Mouse (Mus musculus) midbrain, embryonic 16.5 days (tissue): ENCODE measurements around the gene Ranbp1. TPM values are rescaled to one million over a fixed set of nuclear protein-coding genes. Genes with fewer than 3 reads are reported as not detected.

Experiments used
- ATAC-seq: fragments of 200-750 bp; cut with Nextera tagmentation; 2 replicates; pipeline ENCODE4 v1.8.0; 2017; ENCODE audit warnings: moderate TSS enrichment
- H3K27ac ChIP-seq: fragments of 300-500 bp; sonication (generic); 2 replicates; pipeline ENCODE4 v1.5.1; 2014; ENCODE audit warnings: mild to moderate bottlenecking, low read length, mixed read lengths
- H3K27me3 ChIP-seq: fragments of 300-500 bp; sonication (generic); 2 replicates; pipeline ENCODE4 v1.6.1; 2014; ENCODE audit warnings: low read depth, low read length, mixed read lengths; ENCODE audit not compliant: control insufficient read depth, insufficient read depth
- H3K36me3 ChIP-seq: fragments of 300-500 bp; sonication (generic); 2 replicates; pipeline ENCODE4 v1.6.1; 2014; ENCODE audit warnings: mild to moderate bottlenecking, low read length, moderate library complexity, mixed read lengths; ENCODE audit not compliant: control insufficient read depth, insufficient read depth
- H3K4me1 ChIP-seq: fragments of 300-500 bp; sonication (generic); 2 replicates; pipeline ENCODE4 v1.6.1; 2014; ENCODE audit warnings: mild to moderate bottlenecking, low read length, mixed read lengths; ENCODE audit not compliant: control insufficient read depth, insufficient read depth
- H3K4me2 ChIP-seq: fragments of 300-500 bp; sonication (generic); 2 replicates; pipeline ENCODE4 v1.6.1; 2014; ENCODE audit warnings: mild to moderate bottlenecking, low read length, mixed read lengths
- H3K4me3 ChIP-seq: fragments of 300-500 bp; sonication (generic); 2 replicates; pipeline ENCODE4 v1.5.1; 2014; ENCODE audit warnings: low read depth, mild to moderate bottlenecking, low read length, moderate library complexity, mixed read lengths
- H3K9ac ChIP-seq: fragments of 300-500 bp; sonication (generic); 2 replicates; pipeline ENCODE4 v1.6.1; 2014; ENCODE audit warnings: low read depth, low read length, mixed read lengths
- H3K9me3 ChIP-seq: fragments of 300-500 bp; sonication (generic); replicated peaks from 2 replicates; pipeline ENCODE4 v1.6.1; 2014; ENCODE audit warnings: mild to moderate bottlenecking, low read length, mixed read lengths; ENCODE audit not compliant: control insufficient read depth, poor library complexity, severe bottlenecking
- WGBS: fragments of 180-500 bp; shearing (Covaris S2); extraction: QIAGEN DNeasy Blood & Tissue Kit; methylation state at CpG from one replicate; pipeline ENCODE4 v1.1.7; 2014; 5-methylcytosine and 5-hydroxymethylcytosine counted together
- polyA plus RNA-seq: library from polyadenylated mRNA; unstranded; fragments of >200 nt; fragmentation: Nextera tagmentation; extraction: Ambion mirVana; gene quantifications from 2 replicates; pipeline ENCODE4 v1.2.1, GENCODE M21; 2015

Gene Ranbp1
- polyA plus RNA-seq, 1 experiment from 2014 or later: 359 TPM

DNA sequence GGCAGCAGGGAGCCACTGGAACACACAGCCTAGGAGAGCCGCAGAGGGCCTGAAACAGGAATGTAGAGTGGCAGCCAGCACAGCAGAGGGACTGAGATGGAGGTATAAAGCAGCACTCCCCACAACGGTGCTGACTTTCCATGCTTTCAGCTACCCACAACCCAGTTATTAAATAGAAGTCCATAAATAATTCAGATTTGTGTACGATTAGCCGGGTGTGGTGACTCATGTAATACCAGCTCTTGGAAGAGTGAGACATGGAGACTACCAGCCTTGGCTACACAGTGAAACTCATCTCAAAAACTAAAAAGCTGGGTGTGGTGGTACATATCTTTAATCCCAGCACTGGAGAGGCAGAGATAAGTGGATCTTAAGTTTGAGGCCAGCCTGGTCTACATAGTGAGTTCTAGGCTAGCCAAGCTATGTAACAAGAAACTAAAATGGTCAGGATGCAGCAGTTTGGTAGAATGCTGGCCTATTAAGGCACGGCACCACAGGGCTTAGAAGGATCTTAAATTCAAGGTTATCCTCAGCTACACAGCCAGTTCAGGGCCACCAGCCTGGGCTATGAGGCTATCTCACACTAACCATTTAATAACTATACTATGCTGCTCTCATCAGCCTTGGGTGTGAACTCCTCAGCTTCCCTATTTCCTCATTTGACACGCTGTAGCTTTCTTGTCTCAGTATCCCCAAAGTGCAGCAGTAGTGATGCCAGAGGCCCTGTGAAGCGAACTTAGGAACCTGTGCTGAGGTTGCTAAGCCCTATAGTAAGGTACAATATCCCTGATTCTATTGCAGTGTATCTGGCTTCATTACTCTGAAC lies 11.6 kb downstream of the Ranbp1 start:
- peak overlapping the region; percentile 84; the same call in 1 of the 2 replicates for H3K9ac ChIP-seq
- ATAC-seq: no peak
- peaks cover 22% of the 10 kb centered on the region for H3K36me3 ChIP-seq
- 70% methylated on average over 7 of the region's 7 CpGs for WGBS
- peaks cover 22% of the 10 kb centered on the region for H3K4me1 ChIP-seq
- no peak overlapping the region for H3K27ac ChIP-seq
- no peaks in the 10 kb centered on the region for H3K27me3 ChIP-seq
- H3K9me3 ChIP-seq: no peaks in the 10 kb centered on the region
- no peak overlapping the region for H3K4me2 ChIP-seq
- no peak overlapping the region for H3K4me3 ChIP-seq

DNA sequence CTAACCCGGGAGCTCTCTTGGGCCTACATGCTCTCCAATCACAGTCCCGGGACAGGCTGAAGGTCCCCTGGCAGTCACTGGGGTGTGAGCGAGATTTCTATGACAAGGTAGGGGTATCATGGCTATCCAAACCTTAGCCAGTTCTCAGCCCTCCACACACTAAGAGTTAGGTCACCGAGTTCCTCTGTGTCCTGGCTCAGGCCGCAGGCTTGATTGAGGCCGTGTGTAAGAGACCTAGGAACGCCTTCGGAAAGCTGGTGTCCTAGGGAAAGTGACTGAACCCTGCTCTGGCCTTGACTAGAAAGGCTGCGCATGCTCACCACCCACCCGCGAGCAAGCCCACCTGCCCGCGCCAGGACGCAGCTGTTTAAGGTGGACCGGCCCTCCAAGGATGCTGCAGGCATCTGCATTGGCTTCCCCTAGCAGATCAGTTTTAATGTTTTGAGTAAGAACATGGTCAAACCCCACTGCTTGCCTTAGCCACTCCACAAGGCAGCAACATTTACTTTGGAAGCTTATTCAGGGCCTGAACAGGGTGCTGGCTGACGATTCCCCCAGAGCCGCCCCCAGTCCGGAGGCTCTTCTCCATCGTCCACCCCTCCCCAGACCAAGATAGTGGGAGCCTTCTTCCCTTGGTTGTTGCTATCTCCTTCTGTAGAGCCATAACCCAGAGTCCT lies 13.0 kb downstream of the Ranbp1 start:
- WGBS: 2% methylated on average over 19 of the region's 19 CpGs
- peak; percentile 92 for ATAC-seq
- peaks cover 22% of the 10 kb centered on the region for H3K4me1 ChIP-seq

DNA sequence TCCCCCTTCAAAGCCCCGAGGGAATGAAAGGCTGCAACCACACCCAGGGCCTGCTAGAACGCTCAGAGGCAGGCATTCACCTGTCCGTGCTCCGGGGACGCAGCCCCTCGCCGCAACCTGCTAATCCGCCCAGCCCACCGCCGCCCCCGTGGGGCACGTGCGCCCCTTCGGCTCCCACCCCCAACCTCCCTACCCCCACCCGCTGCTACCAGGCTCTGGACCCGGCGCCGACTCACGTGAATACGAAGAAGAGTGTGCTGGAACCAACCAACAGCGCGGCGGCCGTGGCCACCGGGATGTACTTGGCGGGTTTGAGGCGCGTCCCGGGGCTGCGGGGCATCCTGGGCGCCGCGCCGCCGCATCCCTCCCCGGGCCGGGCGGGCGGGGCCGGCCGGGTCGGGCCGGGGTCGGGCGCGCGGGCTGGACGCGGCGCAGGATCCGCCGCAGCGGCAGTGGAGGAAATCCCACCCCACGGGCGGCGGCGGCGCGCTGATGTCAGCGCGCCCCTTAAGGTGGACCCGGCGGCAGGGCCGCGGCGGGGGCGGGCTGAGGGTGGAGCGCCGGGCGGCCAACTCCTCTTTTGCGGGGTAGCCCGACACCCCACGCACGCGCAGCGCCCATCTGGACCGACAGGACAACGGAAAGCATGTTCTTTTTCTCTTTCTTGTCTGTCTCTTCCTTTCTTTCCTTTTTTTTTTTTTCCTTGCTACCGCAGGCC lies 13.7 kb downstream of the Ranbp1 start, which contains the start of gene Zdhhc8:
Zdhhc8 (minus strand) TSS at position 466 of the 718 bp plus-strand sequence.
- peak; percentile 88 for ATAC-seq
- H3K27me3 ChIP-seq: no peaks in the 10 kb centered on the region
- peak within 1 kb of the TSS; percentile 90 for H3K4me3 ChIP-seq
- H3K36me3 ChIP-seq: peaks cover 6% of the 10 kb centered on the region; the same call in 1 of the 2 replicates
- under 1% methylated on average over 60 of the region's 79 CpGs for WGBS
- H3K9ac ChIP-seq: peak within 1 kb of the TSS; percentile 84
- peaks cover 26% of the 10 kb centered on the region for H3K4me1 ChIP-seq
- H3K4me2 ChIP-seq: peak within 1 kb of the TSS; percentile 89
- H3K27ac ChIP-seq: peak within 1 kb of the TSS; percentile 93
- H3K9me3 ChIP-seq: no peaks in the 10 kb centered on the region

More for the DNA sequence above, 13.0 kb downstream of the Ranbp1 start:
- Histone ChIP-seq H3K27me3 (no peaks in the 10 kb centered on the region), H3K36me3 (peaks cover 10% of the 10 kb centered on the region), H3K9ac (peak overlapping the region; percentile 84), H3K27ac (peak overlapping the region; percentile 93), H3K4me3 (peak overlapping the region; percentile 90), H3K4me2 (peak overlapping the region; percentile 89), H3K9me3 (no peaks in the 10 kb centered on the region)

DNA sequence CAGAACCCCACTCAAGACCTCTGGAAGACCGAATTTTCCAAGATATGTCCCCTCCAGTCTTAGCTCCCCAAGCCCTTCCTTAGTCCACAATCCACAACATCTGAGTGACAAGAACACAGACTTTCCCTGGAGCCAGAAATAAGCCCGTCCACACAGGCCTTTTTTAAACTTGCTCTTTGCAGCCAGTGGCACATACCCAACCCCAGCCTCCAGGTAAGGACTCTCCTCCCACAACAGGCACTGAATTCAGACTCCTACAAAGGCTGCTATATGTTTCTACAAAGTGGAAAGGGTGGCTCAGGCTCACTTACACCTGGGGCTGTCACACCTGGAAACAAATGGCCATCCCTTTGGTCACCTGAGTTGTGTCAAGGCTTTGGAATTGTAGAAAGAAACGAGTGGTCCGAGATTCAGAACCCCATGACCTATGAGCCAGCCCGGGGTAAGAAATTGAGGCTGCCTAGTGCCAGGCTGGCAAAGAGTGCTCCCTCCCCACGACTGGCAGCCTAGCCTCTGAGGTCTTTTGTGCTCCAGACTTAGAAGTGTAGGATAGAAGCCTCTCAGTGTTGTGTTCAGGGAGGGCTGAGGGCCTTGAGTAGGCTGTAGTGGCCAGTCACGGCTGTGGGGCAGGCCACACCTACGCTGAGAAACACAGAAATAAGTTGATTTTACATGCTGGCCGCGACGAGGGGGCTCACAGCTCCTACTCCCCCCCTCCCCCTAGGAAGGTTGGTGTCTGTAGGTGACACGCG lies 14.4 kb downstream of the Ranbp1 start:
- peak overlapping the region; percentile 84 for H3K9ac ChIP-seq
- no peaks in the 10 kb centered on the region for H3K9me3 ChIP-seq
- H3K36me3 ChIP-seq: peaks cover 3% of the 10 kb centered on the region; the same call in 1 of the 2 replicates
- H3K4me3 ChIP-seq: peak overlapping the region; percentile 90
- H3K4me2 ChIP-seq: peak overlapping the region; percentile 89
- H3K27me3 ChIP-seq: no peaks in the 10 kb centered on the region
- ATAC-seq: peak; percentile 11; the same call in 1 of the 2 replicates
- H3K27ac ChIP-seq: no peak overlapping the region; the same call in none of the 2 replicates
- peaks cover 31% of the 10 kb centered on the region for H3K4me1 ChIP-seq
- WGBS: 19% methylated on average over 13 of the region's 13 CpGs

DNA sequence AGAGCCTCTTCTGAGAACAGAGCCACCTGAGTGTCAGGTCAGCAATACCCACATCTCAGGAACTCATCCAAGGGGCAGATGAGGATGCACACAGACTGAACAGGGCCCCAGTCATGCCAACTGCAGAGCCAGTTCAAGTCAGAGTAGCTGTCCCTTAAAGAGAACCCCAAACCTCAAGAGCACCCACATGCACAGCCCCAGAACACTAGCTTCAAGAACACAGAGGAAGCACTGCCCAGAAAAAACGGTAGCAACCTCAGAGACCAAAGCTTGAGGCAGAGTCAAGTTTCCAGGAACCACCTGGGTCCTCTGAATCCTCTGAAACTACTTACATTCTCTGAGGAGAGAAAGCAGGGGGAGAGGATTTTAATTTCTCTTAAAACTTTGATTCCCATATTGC lies 15.1 kb downstream of the Ranbp1 start:
- H3K27ac ChIP-seq: no peak overlapping the region
- ATAC-seq: no peak
- peaks cover 31% of the 10 kb centered on the region for H3K4me1 ChIP-seq
- H3K4me3 ChIP-seq: no peak overlapping the region; the same call in 1 of the 2 replicates
- no peaks in the 10 kb centered on the region for H3K9me3 ChIP-seq
- peak overlapping the region; percentile 89 for H3K4me2 ChIP-seq
- H3K9ac ChIP-seq: peak overlapping the region; percentile 84; the same call in 1 of the 2 replicates
- 79% methylated on average over 1 of the region's 1 CpGs for WGBS
- H3K36me3 ChIP-seq: 0 out of 2 replicates have a peak, but pooled peaks cover 3% of the 10 kb centered on the region
- no peaks in the 10 kb centered on the region for H3K27me3 ChIP-seq

DNA sequence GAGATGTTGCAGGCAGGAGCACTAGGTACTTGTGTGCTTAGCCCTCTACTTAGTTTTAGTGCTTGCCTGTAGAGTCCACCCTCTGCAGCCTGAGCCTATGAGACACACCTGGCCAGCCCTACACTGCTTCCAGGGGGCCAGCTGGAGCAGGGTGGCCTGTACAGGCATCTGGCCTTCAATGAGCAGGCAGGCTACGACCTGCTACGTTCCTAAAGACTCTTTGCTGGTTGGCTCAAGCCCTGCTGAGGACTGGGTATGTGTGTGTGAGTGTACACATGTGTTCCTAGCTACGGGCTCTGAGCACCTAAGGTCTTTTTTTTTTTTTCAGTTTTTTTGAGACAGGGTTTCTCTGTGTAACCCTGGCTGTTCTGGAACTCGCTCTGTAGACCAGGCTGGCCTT lies 17.1 kb downstream of the Ranbp1 start:
- peaks cover 8% of the 10 kb centered on the region; the same call in 1 of the 2 replicates for H3K36me3 ChIP-seq
- no peaks in the 10 kb centered on the region for H3K27me3 ChIP-seq
- 90% methylated on average over 4 of the region's 4 CpGs for WGBS
- no peak overlapping the region for H3K4me3 ChIP-seq
- no peak overlapping the region for H3K4me2 ChIP-seq
- peaks cover 30% of the 10 kb centered on the region for H3K4me1 ChIP-seq
- no peaks in the 10 kb centered on the region for H3K9me3 ChIP-seq
- H3K27ac ChIP-seq: no peak overlapping the region
- H3K9ac ChIP-seq: no peak overlapping the region
- ATAC-seq: no peak

DNA sequence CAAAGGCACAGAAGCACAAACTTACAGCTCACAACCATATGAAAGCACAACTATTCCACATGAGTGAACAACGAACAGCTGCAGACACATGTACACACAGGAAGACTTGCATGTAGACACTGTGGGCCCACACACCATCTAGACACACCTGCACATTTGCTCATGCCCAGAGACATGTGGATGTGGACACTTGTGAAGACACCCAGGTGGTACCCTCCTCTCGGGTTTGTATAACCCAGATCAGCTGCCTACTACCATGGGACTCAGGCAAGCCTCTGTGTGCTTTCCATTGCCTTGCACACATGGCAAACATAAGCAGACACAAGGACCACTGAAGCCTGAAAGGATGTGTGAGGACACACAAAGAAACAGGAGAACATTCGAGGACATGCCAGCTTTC lies 17.5 kb downstream of the Ranbp1 start:
- ATAC-seq: no peak
- Histone ChIP-seq H3K9ac (no peak overlapping the region), H3K4me2 (no peak overlapping the region), H3K4me3 (no peak overlapping the region), H3K36me3 (peaks cover 12% of the 10 kb centered on the region), H3K4me1 (peaks cover 26% of the 10 kb centered on the region), H3K27me3 (no peaks in the 10 kb centered on the region), H3K27ac (no peak overlapping the region), H3K9me3 (no peaks in the 10 kb centered on the region)
- 78% methylated on average over 3 of the region's 3 CpGs for WGBS

DNA sequence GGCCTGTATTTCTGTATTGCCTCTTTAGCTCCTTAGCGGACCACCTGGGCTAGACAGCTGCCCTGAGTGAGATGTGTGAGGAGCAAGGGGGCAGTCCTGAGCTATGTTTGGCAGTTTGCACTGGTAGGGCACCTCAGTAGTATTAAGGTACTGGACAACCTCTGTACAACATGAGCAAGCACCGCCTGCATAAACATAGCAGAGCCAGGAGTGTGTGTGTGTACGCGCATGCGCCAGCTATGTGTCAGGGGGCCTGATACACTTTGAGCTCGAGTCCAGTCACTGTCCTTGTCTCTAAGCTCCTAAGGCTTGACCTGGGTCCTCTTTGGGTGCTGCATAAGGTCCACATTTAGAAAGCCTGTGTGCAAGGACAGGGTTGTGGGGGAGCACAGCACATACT lies 17.9 kb downstream of the Ranbp1 start:
- peaks cover 22% of the 10 kb centered on the region for H3K4me1 ChIP-seq
- no peak overlapping the region for H3K27ac ChIP-seq
- H3K4me3 ChIP-seq: no peak overlapping the region
- peaks cover 16% of the 10 kb centered on the region for H3K36me3 ChIP-seq
- H3K27me3 ChIP-seq: no peaks in the 10 kb centered on the region
- no peaks in the 10 kb centered on the region for H3K9me3 ChIP-seq
- 92% methylated on average over 6 of the region's 6 CpGs for whole genome bisulfite sequencing
- ATAC-seq: no peak
- H3K4me2 ChIP-seq: no peak overlapping the region
- no peak overlapping the region for H3K9ac ChIP-seq
